Mouse (Mus musculus): Measurements from ENCODE around the gene Parvg. TPM values are rescaled to one million over a fixed set of nuclear protein-coding genes. Genes with fewer than 3 reads are reported as not detected.

Gene Parvg
- total RNA-seq, 2 experiments from 2014 or later, result 1.6 to 2.4 TPM

DNA sequence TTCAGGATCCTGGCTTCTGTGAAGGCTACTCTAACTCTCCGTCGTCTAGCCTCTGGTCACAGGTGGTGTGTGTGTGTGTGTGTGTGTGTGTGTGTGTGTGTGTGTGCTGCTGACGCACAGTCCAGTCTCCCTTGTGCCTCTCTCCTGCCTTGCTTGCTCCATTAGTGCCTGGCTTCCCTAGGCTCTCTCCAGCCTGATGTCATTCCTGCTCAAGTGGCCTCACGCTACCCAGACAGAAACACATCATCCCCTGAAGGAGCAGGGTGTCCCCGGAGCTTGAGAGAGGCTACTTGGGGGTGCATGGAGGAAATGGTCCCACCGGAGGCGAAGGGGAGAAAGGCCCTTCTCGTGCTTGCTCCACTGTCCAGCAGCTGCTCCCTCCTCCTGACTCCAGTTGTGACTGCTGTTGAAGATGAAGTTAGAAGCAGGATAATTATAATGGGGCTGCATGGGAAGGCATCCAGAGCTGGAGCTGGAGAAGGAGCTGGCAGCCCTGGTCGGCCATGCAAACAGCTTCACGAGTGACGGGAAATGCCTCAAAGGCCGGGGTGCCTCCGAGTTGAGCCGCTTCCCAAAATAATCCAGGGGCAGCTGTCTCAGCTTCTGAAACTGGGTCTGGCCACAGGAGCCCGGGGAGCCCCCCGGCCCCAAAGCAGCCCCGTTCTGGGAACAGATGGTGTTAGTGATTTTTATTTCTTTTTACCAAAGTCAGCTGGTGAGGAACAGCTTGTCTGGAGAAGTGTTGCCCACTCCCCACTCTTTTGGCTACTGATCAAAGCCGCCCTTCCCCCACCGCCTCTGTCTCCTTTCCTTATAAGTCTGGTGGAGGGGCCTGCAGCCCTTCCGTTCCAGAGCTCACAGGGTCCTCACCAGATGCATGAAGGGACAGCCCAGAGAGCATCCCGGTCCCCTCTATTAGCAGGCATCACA lies 28.4 kb downstream of the Parvg start:
- no peak for DNase-seq

DNA sequence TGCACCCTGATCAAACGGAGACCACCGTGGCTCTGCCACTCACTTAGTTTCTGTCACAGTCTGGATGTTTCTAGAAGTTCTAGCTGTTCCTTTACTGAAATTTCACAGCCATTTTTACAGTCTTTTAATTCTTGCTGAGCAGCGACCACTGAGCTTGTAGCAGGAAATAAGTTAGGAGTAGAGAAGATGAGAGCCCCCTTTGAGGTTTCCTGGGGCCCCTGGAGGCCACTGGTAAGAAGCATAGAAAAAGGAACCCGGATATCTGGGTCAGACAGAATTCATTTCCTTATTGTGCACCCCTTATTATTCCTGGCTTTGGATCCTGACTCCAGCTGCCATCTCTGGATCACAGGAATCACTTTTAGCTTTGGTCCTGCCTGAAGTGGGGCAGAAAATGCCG lies 31.3 kb downstream of the Parvg start:
- DNase-seq, result no peak

DNA sequence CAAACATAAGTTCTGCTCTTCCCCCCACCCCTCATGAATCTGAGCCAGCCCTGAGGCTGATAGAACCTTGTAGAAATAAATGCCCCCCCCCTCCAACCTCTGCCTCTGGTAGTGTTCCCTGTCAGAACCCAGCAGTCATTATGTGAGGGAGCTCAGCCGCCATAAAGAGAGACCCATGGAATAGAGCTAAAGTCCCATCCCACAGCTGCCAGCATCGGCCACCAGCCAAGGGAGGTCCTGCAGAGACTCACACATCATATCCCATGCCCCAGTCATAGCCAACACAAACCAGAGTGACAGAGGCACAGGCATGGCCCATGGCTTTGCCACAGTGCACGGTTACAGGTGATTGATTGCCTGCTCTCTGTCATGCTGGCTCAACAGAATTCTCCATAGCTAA lies 40.9 kb downstream of the Parvg start:
- DNase-seq, result no peak

DNA sequence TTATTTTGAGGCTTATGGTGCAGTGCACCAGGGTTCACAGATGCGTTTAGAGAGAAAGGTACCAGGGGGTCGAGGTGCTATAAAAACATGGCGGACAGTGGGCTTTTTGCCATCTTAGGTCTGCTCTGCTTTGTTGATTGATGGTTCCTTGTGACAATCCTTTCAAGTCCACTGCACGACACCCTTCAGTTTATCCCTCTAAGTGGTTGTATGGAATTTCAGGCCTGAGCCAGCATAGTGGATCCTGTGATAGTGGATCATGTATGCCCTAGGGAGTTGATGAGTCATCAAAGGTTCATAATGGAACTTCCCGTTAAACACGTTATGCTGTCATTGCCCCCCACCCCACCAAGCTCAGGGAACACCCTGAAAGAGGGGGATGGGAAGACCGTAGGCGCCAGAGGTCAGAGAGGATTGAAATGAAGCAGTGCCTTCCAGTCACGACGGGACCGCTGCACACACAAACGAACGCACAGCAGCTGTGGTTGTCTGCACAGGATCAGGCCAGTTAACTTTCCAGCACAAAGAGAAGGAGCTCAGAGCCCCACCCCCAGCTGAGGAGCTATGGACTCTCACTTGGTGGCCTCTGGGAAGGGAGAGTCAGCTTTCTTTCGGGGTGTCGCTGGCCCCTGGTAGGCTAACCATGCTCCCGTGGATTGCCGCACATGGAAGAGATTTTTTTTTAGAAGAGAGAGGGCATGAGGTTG lies 42.0 kb downstream of the Parvg start:
- peak; percentile 10 for DNase-seq

DNA sequence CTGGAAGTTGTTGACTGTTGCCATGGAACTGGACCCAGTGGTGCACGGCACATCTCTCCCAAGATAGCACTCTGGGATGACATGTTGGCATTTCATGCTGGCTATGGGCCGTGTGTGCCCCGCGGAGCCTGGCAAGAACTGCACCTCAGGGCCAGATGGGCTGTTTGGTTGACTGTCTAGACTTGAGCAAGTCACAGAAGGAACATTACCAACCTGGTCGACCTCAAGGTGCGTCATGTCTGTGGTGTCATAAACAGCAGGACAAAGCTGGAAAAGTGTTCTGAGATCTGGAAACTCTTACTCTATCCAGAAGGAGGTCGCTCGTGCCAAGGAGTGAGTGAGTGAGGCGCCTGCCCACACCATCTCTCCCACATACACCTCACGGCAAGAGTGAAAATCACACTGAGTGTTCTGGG lies 42.8 kb downstream of the Parvg start:
- no peak for DNase-seq

DNA sequence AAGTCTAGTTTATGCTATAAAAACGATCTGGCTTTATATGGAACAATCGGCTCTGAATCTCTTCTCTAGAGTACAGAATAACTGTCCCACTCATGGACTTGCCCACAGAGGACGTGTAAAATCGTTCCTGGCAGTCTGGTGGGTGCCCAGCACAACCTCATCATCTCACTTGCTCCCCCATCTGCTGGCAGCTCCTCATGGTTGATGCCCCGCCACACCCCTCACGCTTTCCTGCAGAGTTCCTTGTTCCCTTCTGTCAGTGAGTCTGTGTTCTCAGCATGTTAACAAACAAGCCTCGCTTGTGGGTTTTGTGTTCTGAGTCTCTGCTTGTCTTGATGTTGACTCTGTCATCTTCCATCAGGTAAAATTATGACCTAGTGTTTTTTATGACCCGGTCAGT lies 43.6 kb downstream of the Parvg start:
- DNase-seq, result no peak

DNA sequence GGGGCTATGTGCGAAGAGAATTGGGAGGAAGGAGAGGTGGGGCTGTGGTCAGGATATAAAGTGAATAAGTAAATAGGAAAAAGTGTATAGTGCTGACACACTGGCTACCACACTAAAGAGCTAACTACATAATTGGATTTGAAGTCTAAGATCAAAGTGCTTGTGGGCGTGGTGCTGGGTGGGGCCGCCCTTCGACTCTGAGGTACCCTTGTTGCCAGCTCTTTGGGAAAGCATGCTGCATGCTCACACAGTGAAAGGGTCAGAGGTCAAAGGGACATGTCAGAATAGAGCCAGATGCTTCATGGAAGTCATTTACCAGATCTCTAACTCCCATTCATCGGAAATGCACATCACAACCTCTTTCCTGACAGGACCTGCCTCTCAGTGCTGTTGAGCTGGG lies 49.0 kb downstream of the Parvg start:
- no peak for DNase-seq

DNA sequence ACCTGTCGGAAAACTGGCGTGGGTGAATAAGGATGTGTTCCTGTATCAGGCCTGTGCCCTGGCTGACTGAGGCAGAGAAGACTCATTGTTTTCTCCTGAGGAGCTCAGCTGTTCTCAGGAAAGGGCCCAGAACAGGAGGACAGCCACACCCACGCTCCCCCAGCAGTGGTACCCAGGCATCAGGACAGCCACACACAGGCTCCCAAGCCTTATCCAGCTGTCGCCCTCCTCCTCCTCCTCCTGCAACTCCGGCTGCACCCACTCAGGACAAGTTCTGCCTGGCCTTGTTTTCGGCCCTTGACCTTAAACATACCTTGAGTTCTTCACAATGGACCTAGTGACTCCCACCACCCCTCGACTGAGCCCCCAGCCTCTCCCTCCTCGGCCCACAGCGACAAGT lies 54.9 kb downstream of the Parvg start:
- no peak for DNase-seq

DNA sequence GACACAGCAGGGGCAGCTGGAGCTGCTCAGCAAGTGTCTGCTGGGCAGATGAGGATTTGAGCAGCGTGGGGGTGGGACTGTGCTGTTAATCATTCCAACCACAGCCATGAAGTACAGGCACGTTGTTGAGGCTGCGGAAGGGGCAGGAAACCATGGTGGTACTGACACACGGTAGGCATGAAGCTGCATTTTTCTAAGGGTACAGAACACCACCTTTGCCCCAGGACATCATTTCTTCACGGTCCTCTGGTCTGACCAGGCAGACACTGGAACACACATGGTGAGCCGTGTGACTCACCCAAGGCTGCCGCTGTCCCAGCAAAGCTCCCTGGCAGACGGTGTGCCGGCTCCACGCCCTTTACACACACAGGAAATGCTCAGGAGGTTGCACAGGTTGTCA lies 56.4 kb downstream of the Parvg start:
- no peak for DNase-seq

DNA sequence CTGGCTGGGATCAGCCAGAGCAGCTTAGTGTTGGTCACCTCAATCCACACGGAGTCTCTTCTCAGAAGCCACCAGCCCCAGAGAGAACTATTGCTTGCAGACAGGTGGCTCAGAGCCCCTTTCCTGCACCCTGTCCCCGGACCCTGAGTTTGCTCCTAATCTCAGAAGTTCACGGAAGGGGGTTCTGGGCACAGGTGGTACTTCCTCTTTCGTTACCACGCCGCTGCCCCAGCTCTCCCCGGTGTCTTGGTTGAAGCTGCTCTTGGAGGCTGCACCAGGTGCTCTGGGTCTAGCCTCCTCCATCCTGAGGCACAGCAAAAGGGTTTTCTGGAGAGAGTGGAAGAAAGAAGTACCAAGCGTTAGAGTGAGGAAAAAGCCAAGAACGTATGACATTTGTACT lies 60.2 kb downstream of the Parvg start:
- no peak for DNase-seq

DNA sequence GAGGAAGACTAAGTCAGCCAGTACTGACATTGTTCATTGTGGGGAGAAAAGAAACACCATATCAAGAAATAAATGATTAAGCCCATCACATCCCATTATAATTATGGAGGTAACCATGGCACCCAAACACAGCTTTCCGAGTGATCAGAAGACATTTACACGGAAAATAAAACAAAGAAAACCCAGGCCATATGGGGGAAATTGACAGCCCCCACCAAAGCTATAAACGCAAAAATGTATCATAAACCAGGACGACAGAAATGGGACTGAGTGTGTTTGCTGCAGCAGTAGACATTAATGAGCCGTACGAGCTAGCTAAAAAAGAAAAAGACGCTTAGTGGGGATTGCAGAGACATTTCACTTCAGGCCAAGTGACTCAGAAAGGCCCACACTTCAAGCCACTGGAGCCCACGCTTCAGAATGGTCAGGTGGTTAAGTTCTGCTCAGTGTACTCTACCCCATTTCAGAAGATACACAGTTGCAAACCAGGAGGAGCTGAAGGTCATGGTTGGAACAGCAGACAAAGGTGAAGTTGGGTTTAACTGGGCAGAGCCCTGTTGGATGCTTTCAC lies 62.3 kb downstream of the Parvg start:
- no peak for DNase-seq

DNA sequence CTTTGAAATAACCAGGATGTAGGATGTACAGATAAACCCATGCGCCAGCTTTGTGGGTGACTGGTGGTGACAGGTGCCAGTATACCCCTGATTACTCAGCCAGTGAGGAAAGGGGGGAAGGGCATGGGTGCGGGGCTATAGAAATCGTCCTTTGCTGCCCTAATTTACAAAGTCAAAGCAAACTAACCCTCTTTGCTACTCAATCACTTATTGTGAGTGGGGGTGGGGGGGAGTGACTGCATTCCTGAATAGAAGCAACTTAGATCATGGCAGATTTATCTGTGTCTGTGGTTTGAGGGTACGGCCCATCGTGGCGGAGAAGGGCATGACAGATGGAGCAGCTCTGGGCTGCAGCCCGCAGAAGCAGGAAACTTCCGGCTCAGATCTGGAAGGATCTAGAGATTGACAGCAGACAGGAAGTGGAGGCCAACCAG lies 64.9 kb downstream of the Parvg start:
- DNase-seq, result no peak

DNA sequence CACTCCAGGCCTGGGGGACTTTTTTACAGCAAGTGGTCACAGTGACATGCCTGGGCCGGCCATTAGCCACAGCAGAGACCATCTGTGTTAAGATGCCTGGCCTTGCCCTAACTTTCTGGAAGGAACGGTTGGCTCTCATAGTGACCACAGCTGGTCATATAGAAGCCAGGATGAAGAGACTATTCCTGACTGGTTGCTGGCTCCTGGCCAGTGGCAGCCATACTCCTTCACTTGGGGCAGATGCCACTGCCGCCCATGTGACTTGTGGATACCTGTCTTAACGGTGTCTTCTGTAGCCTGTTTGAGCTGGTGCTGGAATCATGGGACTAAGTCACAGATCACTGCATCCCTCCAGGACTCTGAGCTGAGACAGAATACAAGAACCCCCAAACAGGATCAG lies 68.3 kb downstream of the Parvg start:
- no peak for DNase-seq

Other genes starting within 250 kb of the Parvg start
- under 1 TPM; 0.19 to 0.38 TPM for gene Sult4a1, start 218.3 kb upstream of the Parvg start, total RNA-seq (2021)
- not detected for gene Pnpla5, start 200.9 kb upstream of the Parvg start, total RNA-seq (2021)
- 1 to 10 TPM in 1 of 2 experiments, under 1 TPM in 1; 0.21 to 1.1 TPM for gene Pnpla3, start 156.2 kb upstream of the Parvg start, total RNA-seq (2021)
- 100 to 1,000 TPM; 226 to 230 TPM for gene Samm50, start 131.8 kb upstream of the Parvg start, total RNA-seq (2021)
- 100 to 1,000 TPM; 172 to 177 TPM for gene Parvb, start 92.0 kb upstream of the Parvg start, total RNA-seq (2021)
- 1 to 10 TPM; 2.3 to 3.2 TPM for gene Shisal1, start 123.1 kb downstream of the Parvg start, total RNA-seq (2021)
- gene Rtl6, start 233.8 kb downstream of the Parvg start, total RNA-seq (2021), result 10 to 100 TPM; 10.2 to 10.6 TPM